13 mouse cellular contexts compared by ENCODE assay signal in genomic region chr6:71991933-71992325, GRCm38 (mm10).
A peak's percentile ranks its signal among the peaks of the same experiment; 100 is the strongest.
DNase-seq lines count a peak whose midpoint lies in the region; ATAC-seq and TF ChIP-seq lines count a peak whose summit lies in the region.
"Had no signal": no experiment of that assay in that cellular context is flagged by ENCODE, and none has a peak within 500 bp of the region (broad histone marks: within the 10 kb centered on the region; RNA-seq: fewer than 3 reads in every experiment).

No protein-coding gene starts in this region.

- no peak overlapping the region for H3K4me3 ChIP-seq in neural tube, embryonic 15.5 days (replicated peaks)
- H3K4me3 ChIP-seq in kidney, embryonic 14.5 days (ENCODE audit: low read length), result no peak overlapping the region
- no peak overlapping the region for H3K4me3 ChIP-seq in gastrocnemius, adult 2 months
- H3K4me3 ChIP-seq: kidney, embryonic 15.5 days; midbrain, embryonic 12.5 days; stomach, embryonic 15.5 days had no signal

- H3K9ac ChIP-seq in neural tube, embryonic 15.5 days (replicated peaks), result no peak overlapping the region
- no peak overlapping the region for H3K9ac ChIP-seq in kidney, embryonic 14.5 days (ENCODE audit: low read depth, low read length)
- H3K9ac ChIP-seq: kidney, embryonic 15.5 days; liver, embryonic 14.5 days; midbrain, embryonic 12.5 days; stomach, embryonic 15.5 days had no signal

- no peak for TF ChIP-seq CTCF in gastrocnemius, adult 2 months (IDR thresholded peaks at IDR 0.05)

- no peak overlapping the region for H3K4me2 ChIP-seq in neural tube, embryonic 15.5 days
- H3K4me2 ChIP-seq in kidney, embryonic 14.5 days (replicated peaks; ENCODE audit: low read depth, low read length), result no peak overlapping the region
- H3K4me2 ChIP-seq: kidney, embryonic 15.5 days; midbrain, embryonic 12.5 days; stomach, embryonic 15.5 days had no signal

- 58% methylated on average over 2 of the region's 2 CpGs for WGBS in neural tube, embryonic 15.5 days
- WGBS in kidney, embryonic 14.5 days, result 56% methylated on average over 2 of the region's 2 CpGs

- intact Hi-C loops in gastrocnemius, adult 2 months (cut with DNase I), result no loop called here

- H3K4me1 ChIP-seq in neural tube, embryonic 15.5 days, result peaks cover 30% of the 10 kb centered on the region
- H3K4me1 ChIP-seq in kidney, embryonic 14.5 days (ENCODE audit: control insufficient read depth, insufficient read depth, low read length), result peaks cover 9% of the 10 kb centered on the region

- H3K36me3 ChIP-seq in neural tube, embryonic 15.5 days, result no peaks in the 10 kb centered on the region
- H3K36me3 ChIP-seq in kidney, embryonic 14.5 days (ENCODE audit: control insufficient read depth, insufficient read depth, low read length), result no peaks in the 10 kb centered on the region
- H3K36me3 ChIP-seq: kidney, embryonic 15.5 days; midbrain, embryonic 12.5 days; stomach, embryonic 15.5 days had no signal

- peak; percentile 58 for ATAC-seq in frontal cortex, adult (ENCODE audit: low TSS enrichment)
- ATAC-seq in neural tube, embryonic 15.5 days (ENCODE audit: low FRiP score), result no peak
- no peak for ATAC-seq in kidney, embryonic 14.5 days (ENCODE audit: low FRiP score, low TSS enrichment)

- no peaks in the 10 kb centered on the region for H3K9me3 ChIP-seq in neural tube, embryonic 15.5 days (replicated peaks)
- peaks cover 4% of the 10 kb centered on the region; the same call in 1 of the 2 replicates for H3K9me3 ChIP-seq in kidney, embryonic 14.5 days (ENCODE audit: control insufficient read depth, low read length)
- H3K9me3 ChIP-seq: kidney, embryonic 15.5 days; midbrain, embryonic 12.5 days; stomach, embryonic 15.5 days had no signal

- peak overlapping the region; percentile 35; the same call in 1 of the 2 replicates for H3K27ac ChIP-seq in neural tube, embryonic 15.5 days (replicated peaks)
- H3K27ac ChIP-seq in kidney, embryonic 14.5 days (ENCODE audit: low read depth, low read length), result no peak overlapping the region
- no peak overlapping the region for H3K27ac ChIP-seq in gastrocnemius, adult 2 months
- H3K27ac ChIP-seq: liver, embryonic 14.5 days; midbrain, embryonic 12.5 days had no signal

- DNase-seq in frontal cortex, postnatal 14 days (ENCODE audit: low spot score in 2 of 2), result no peak
- DNase-seq in lung, postnatal 25 days (ENCODE audit: low spot score), result peak; percentile 32
- no peak for DNase-seq in lung, postnatal 10 days
- DNase-seq in brain, adult 2 months (ENCODE audit: low read depth, low spot score), result peak; percentile 73
- no peak for DNase-seq in gastrocnemius, adult 2 months

- H3K27me3 ChIP-seq in neural tube, embryonic 15.5 days (replicated peaks), result no peaks in the 10 kb centered on the region
- no peaks in the 10 kb centered on the region for H3K27me3 ChIP-seq in kidney, embryonic 14.5 days (ENCODE audit: control insufficient read depth, insufficient read depth, low read length)
- H3K27me3 ChIP-seq: CH12.LX; kidney, embryonic 15.5 days; midbrain, embryonic 12.5 days; stomach, embryonic 15.5 days had no signal

Comparison
In these comparisons a context has a peak if more than half of its experiments do, and no peak if none do; other contexts are left out.
1. DNase-seq: peak in lung, postnatal 25 days (single experiment) and brain, adult 2 months (single experiment); none in frontal cortex, postnatal 14 days (0 of 2), lung, postnatal 10 days (single experiment) and gastrocnemius, adult 2 months (single experiment).